Mouse (Mus musculus) Patski (cell line): Measurements from ENCODE around the gene Stk39. TPM values are rescaled to one million over a fixed set of nuclear protein-coding genes. Genes with fewer than 3 reads are reported as not detected.

Source experiments
- ATAC-seq: fragments of 100-300 bp; one replicate; pipeline ENCODE4 v1.8.0; 2021
- CTCF ChIA-PET: fragments of 350-600 bp; sonication (Branson Sonifier 250); formaldehyde crosslinking; loops from one replicate; lab custom pipeline; 2022; ENCODE audit warnings: inconsistent platforms; lab: Charles Lee
- POLR2A ChIA-PET: fragments of 350-600 bp; sonication (Branson Sonifier 250); formaldehyde crosslinking; loops from one replicate; lab custom pipeline; 2022; ENCODE audit warnings: antibody characterized with exemption, inconsistent platforms; lab: Charles Lee
- DNase-seq: peaks from one replicate; pipeline ENCODE4 v3.0.0-alpha.2; 2011; ENCODE audit warnings: low read depth, low spot score
- H3K27me3 ChIP-seq: fragments of 371-371 bp; one replicate; pipeline ENCODE4 v1.5.1; 2021
- CTCF ChIP-seq: fragments of 100-300 bp; IDR thresholded peaks from one replicate; pipeline ENCODE4 v1.5.1; 2021
- in situ Hi-C: fragments of 300-500 bp; cut with MboI; formaldehyde crosslinking; loops from 3 replicates; pipeline ENCODE4 v1.11.1; 2018; ENCODE audit warnings: low pct_unique_long_range_greater_than_20kb, mixed read lengths
- polyA plus RNA-seq: library from polyadenylated mRNA; unstranded; gene quantifications from one replicate; pipeline ENCODE4 v1.2.3, GENCODE M21; 2021

Stk39 gene
- polyA plus RNA-seq, 1 experiment from 2014 or later, result 53.1 TPM

GRCm38 (mm10) chr2:68350621-68351020 is 121.4 kb downstream of the Stk39 start:
- peak; percentile 87 for TF ChIP-seq CTCF
- ChIA-PET POLR2A (interaction anchor here (0.5 kb wide), 1 partner anchor 261 kb away, joined by 3 read pairs; no protein-coding TSS in a partner anchor), CTCF (interaction anchor here (0.7 to 1.6 kb wide), 11 partner anchors 8 to 817 kb away, joined by 3 to 5 read pairs (median 3); no protein-coding TSS in a partner anchor)
- no peak for DNase-seq
- H3K27me3 ChIP-seq, result no peaks in the 10 kb centered on the region
- in situ Hi-C loops, result no loop called here
- ATAC-seq, result peak; percentile 74

- in situ Hi-C loops, result loop anchor here (10.0 to 25.0 kb wide), 8 partner anchors 105 to 1537 kb away; no protein-coding TSS in a partner anchor
- ATAC-seq, result peak; percentile 55
- POLR2A ChIA-PET, result no interaction called here
These were observed 122.3 kb downstream of the Stk39 start for GRCm38 (mm10) chr2:68349593-68350383.

GRCm38 (mm10) chr2:68348966-68349365 is 123.1 kb downstream of the Stk39 start:
- DNase-seq, result no peak
- no peak for ATAC-seq
- no peak for TF ChIP-seq CTCF
- ChIA-PET POLR2A (no interaction called here), CTCF (interaction anchor here (1.0 to 1.7 kb wide), 3 partner anchors 262 to 383 kb away, joined by 3 to 6 read pairs (median 3); no protein-coding TSS in a partner anchor)
- H3K27me3 ChIP-seq, result no peaks in the 10 kb centered on the region
- in situ Hi-C loops, result loop anchor here (10.0 to 25.0 kb wide), 8 partner anchors 104 to 1537 kb away; no protein-coding TSS in a partner anchor

More at GRCm38 (mm10) chr2:68349593-68350383, 122.3 kb downstream of the Stk39 start:
- H3K27me3 ChIP-seq, result no peaks in the 10 kb centered on the region
- TF ChIP-seq CTCF, result peak; percentile 89
- CTCF ChIA-PET, result interaction anchor here (0.8 to 1.7 kb wide), 12 partner anchors 9 to 816 kb away, joined by 3 to 6 read pairs (median 3); no protein-coding TSS in a partner anchor
- DNase-seq, result no peak

DNA sequence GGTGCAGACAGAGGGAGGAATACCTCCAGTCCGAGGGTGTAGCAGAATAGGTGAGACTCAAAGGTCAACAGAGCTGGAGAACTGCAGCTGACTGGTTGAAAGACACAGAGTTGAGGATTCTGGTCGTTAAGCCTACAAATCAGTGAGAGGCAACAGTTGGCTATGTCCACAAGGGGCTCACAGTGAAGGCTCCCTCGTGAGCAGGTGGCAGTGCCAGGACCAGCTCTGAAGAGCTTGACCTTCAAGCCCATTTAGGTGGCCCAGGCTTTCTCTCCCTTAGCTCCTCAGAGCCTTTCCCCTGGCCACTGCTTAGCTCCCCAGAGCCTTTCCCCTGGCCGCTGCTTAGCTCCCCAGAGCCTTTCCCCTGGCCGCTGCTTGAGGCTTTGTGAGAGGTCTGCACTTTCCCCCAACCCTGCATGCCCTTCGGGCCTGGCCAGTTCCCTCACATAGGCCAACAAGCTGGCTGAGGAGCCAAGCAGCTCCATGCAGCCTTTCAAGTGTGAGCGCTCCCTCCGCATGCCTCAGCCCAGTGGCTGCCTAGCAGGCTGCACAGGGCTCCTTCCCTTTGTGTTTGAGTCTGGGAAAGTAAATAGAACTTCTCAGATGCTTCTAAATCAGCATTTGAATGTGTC is 125.3 kb downstream of the Stk39 start:
- no peaks in the 10 kb centered on the region for H3K27me3 ChIP-seq
- ATAC-seq, result no peak
- DNase-seq, result no peak
- no peak for TF ChIP-seq CTCF
- POLR2A ChIA-PET, result no interaction called here
- CTCF ChIA-PET, result no interaction called here
- in situ Hi-C loops, result loop anchor here (10.0 to 25.0 kb wide), 8 partner anchors 102 to 1534 kb away; no protein-coding TSS in a partner anchor

DNA sequence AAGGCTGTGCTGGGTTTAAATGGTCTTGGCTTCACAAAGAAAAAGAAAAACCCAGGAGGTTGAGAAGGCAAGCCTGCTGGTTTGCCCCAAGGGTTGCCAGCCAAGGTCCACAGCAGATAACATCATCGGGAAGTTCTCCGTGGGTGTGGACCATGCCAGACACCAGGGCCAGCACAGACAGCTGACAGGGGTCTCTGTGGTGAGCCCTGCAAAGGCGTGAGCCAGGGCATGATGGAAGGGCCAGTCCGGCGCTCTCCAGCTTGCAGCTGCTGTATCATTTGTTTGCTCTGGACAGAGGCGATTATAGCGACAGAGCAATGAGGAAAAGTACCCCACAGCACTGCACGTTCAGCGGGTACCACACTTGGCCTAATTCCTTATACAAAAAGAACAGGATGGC is 126.8 kb downstream of the Stk39 start:
- H3K27me3 ChIP-seq, result no peaks in the 10 kb centered on the region
- TF ChIP-seq CTCF, result no peak
- ChIA-PET POLR2A (no interaction called here), CTCF (no interaction called here)
- DNase-seq (no peak), ATAC-seq (no peak)
- in situ Hi-C loops, result loop anchor here (10.0 to 25.0 kb wide), 8 partner anchors 100 to 1533 kb away; no protein-coding TSS in a partner anchor

- H3K27me3 ChIP-seq, result no peaks in the 10 kb centered on the region
- ChIA-PET CTCF (no interaction called here), POLR2A (no interaction called here)
- no peak for DNase-seq
- ATAC-seq, result no peak
- in situ Hi-C loops, result loop anchor here (10.0 to 25.0 kb wide), 8 partner anchors 99 to 1531 kb away; no protein-coding TSS in a partner anchor
- no peak for TF ChIP-seq CTCF
These were observed 128.3 kb downstream of the Stk39 start for GRCm38 (mm10) chr2:68343751-68344150.

DNA sequence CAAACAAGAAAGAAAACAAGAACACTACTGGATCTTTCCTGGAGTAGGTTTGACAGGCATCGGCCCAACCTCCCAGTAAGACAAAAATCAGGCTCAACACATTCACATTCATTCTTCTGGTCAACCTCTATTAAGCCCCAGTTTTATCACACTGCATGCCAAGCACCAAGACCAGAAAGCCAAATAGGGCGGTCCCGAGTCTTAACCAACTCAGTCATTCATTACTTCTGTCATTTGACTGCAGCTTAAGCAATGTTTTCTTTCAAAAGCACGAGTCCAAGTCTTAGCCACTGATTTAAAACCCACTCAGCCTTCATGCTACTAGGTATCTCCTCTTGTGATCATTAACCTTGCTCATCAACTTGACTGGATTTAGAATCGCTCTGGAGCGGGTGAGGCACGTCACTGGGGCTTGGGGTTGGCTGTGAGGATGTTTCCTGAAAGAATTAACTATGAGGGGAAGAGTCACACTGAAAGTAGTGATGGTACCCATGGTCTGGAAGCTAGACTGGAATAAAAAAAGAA is 129.9 kb downstream of the Stk39 start:
- ATAC-seq, result peak; percentile 95
- CTCF ChIA-PET, result no interaction called here
- peak; percentile 68 for DNase-seq
- no peak for TF ChIP-seq CTCF
- in situ Hi-C loops, result loop anchor here (10.0 to 25.0 kb wide), 8 partner anchors 97 to 1530 kb away; no protein-coding TSS in a partner anchor
- POLR2A ChIA-PET, result interaction anchor here (0.6 kb wide), 1 partner anchor 50 kb away, joined by 3 read pairs; no protein-coding TSS in a partner anchor
- no peaks in the 10 kb centered on the region for H3K27me3 ChIP-seq

DNA sequence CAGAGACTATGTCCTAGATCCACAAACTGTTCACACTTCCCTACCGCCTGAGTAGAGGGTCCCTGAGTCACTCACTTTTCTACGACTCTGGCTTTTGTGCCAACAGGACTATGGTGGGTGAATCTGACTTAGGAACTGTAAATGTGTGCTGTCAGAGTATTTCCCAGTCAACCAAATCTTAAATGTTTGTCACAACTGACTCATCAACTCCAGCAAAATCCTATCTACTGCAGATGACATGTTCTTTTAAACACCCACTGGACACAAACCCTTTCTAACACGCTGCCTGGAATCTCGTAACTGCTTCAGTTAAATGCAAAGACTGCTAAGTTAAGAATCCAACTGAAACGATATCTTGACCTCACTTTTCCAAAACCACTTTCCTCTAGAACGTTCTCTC is 135.2 kb downstream of the Stk39 start:
- no peak for TF ChIP-seq CTCF
- H3K27me3 ChIP-seq, result no peaks in the 10 kb centered on the region
- in situ Hi-C loops, result loop anchor here (25.0 kb wide), 2 partner anchors 1100 to 1525 kb away; no protein-coding TSS in a partner anchor
- POLR2A ChIA-PET, result interaction anchor here (0.6 kb wide), 1 partner anchor 94 kb away, joined by 4 read pairs; no protein-coding TSS in a partner anchor
- CTCF ChIA-PET, result interaction anchor here (2.0 kb wide), 1 partner anchor 21 kb away, joined by 6 read pairs; no protein-coding TSS in a partner anchor
- DNase-seq (no peak), ATAC-seq (no peak)

DNA sequence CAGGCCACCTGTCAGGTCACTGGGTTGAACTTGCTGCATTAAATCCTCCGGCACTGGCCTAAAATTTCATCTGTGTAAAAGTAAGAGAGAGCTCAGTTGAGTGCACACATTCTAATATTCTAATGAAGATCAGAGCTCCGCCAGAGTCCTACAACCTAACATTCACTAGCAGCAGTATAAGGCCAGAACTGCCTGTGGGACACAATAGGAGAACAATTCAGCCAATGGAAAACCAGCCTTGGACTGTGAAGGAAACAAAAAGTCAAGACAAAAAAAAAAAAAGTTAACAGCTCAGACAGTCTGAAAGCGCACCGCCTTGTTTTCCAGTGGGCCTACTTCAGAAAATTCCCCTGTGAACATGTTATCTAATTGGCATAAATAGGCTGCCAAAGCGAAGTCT is 137.1 kb downstream of the Stk39 start:
- ATAC-seq, result no peak
- no peak for TF ChIP-seq CTCF
- CTCF ChIA-PET, result no interaction called here

GRCm38 (mm10) chr2:68325306-68325705 is 146.8 kb downstream of the Stk39 start:
- CTCF ChIA-PET, result interaction anchor here (1.5 to 2.0 kb wide), 2 partner anchors 9 to 14 kb away, joined by 3 to 5 read pairs; no protein-coding TSS in a partner anchor
- in situ Hi-C loops, result loop anchor here (25.0 kb wide), 2 partner anchors 1088 to 1513 kb away; no protein-coding TSS in a partner anchor
- H3K27me3 ChIP-seq, result no peaks in the 10 kb centered on the region
- DNase-seq, result no peak
- POLR2A ChIA-PET, result no interaction called here
- ATAC-seq, result no peak
- TF ChIP-seq CTCF, result no peak

More for the DNA sequence above, 137.1 kb downstream of the Stk39 start:
- in situ Hi-C loops, result loop anchor here (25.0 kb wide), 2 partner anchors 1098 to 1523 kb away; no protein-coding TSS in a partner anchor
- H3K27me3 ChIP-seq, result no peaks in the 10 kb centered on the region
- DNase-seq, result no peak
- POLR2A ChIA-PET, result no interaction called here
